Mouse (Mus musculus) kidney, adult 2 months (tissue): Measurements from ENCODE around the gene Fam76a.

Source experiments
- CTCF ChIP-seq: fragments of 200-500 bp; conservative IDR thresholded peaks from 2 replicates; pipeline ENCODE4 v1.5.1; 2011; ENCODE audit warnings: low read depth, mild to moderate bottlenecking, control low read depth, low read length, moderate library complexity, mixed read lengths; ENCODE audit not compliant: insufficient read depth, insufficient read length
- POLR2A ChIP-seq: fragments of 200-500 bp; IDR thresholded peaks from one replicate; pipeline ENCODE4 v1.6.1; 2011; ENCODE audit warnings: low read depth, low read length, control low read depth

DNA sequence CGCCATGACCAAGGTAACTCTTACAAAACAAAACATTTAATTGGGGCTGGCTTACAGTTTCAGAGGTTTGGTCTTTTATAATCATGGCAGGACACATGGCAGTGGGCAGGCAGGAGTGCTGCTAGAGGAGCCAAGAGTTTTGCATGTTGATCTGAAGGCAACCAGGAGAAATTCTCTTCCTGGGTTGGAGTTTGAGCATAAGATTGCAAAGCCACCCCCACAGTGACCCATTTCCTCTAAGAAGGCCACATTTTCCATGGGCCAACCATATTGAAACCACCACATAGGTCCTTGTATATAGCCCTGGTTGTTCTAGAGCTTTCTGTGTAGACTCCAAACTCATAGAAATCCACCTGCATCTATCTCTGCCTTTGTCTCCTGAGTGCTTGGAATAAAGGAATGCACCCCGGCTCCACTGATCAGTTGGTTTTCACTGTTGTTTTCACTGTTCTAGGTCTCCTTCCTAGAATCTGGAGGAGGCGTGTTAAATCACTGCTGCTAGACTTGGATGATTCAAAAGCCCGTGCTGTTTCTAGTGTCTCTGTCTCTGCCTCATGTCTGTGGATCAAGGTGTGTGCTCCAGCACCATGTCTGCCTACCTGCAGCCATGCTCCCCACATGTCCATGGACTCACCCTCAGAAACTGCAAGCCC, 10.5 kb upstream of the Fam76a start:
- TF ChIP-seq POLR2A (no peak), CTCF (no peak)
